Mouse (Mus musculus) embryonic fibroblast, embryonic 13.5 days (primary cell): ENCODE results near the gene Nanog.

Experiments used
- CTCF ChIP-seq: IDR thresholded peaks from 2 replicates; pipeline ENCODE4 v1.5.1; 2011; ENCODE audit warnings: mild to moderate bottlenecking, control low read depth, low read length, moderate library complexity, borderline replicate concordance; ENCODE audit not compliant: insufficient read depth
- POLR2A ChIP-seq: IDR thresholded peaks from 2 replicates; pipeline ENCODE4 v1.6.1; 2011; ENCODE audit warnings: low read depth, mild to moderate bottlenecking, control low read depth, low read length, moderate library complexity

GRCm38 (mm10) chr6:122703251-122703650 is 4.0 kb upstream of the Nanog start:
- no peak for TF ChIP-seq POLR2A
- TF ChIP-seq CTCF = no peak
